Mouse (Mus musculus) kidney, adult 2 months (tissue): ENCODE measurements around the gene Ltbp1.

ENCODE experiments used
- CTCF ChIP-seq: fragments of 200-500 bp; conservative IDR thresholded peaks from 2 replicates; pipeline ENCODE4 v1.5.1; 2011; ENCODE audit warnings: low read depth, mild to moderate bottlenecking, control low read depth, low read length, moderate library complexity, mixed read lengths; ENCODE audit not compliant: insufficient read depth, insufficient read length
- POLR2A ChIP-seq: fragments of 200-500 bp; IDR thresholded peaks from one replicate; pipeline ENCODE4 v1.6.1; 2011; ENCODE audit warnings: low read depth, low read length, control low read depth

DNA sequence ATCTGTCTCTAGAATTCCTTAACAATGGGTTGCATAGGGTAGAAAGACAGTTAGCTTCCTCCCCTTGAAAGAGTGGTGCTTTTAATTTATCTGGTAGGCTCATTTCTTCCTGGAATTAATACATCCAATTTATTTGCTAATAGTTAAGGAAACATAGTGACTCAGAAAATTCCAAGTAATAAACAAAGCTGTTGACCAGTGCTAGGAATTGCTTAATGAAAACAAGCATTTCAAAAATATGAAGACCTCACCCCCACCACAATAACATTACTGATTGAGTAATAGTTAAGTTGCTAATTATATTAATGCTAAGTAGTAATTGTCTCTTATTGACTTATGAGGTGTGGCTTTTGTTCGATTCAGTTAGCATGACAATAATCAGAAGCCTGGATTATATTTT lies 272.7 kb downstream of the Ltbp1 start:
- no peak for TF ChIP-seq POLR2A
- TF ChIP-seq CTCF, result no peak
